Mouse (Mus musculus): ENCODE measurements at regions not wholly inside any gene's neighbourhood (a gene's known extent, or its start where the extent isn't known, plus 50 kb on each side); places are given as distances from the start of the nearest gene placed in this dataset.

DNA sequence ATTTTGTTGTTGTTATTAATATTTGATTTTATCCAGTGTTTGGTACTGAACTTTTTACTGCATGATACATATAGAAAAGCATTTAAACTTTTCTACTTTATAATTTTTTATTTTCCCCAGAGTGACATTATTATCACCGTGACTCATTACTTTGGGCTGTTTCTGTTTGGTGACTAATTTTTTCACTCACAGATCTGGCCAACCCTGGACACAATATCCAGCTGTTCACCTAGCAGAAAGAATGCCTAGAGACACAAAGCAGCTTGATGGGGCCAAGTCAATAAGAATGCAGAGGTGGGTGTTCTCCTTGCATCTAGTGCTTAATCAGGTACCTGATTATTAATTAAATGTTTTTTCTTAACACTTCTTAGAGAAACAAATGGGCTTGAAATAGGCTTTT is 414.7 kb upstream of the Cdh9 start:
- TF ChIP-seq CTCF (conservative IDR thresholded peaks at IDR 0.05; ENCODE audit: low read length): no peak
- TF ChIP-seq NANOG (IDR thresholded peaks at IDR 0.05; ENCODE audit: borderline replicate concordance, low read length): no peak
- TF ChIP-seq POU5F1 (IDR thresholded peaks at IDR 0.05; ENCODE audit: borderline replicate concordance, low read length): no peak

Measured in E14TG2a.4 (cell line).